Mouse (Mus musculus) right cerebral cortex, adult 18-20 months (tissue): ENCODE measurements around the gene Isoc2a.
"Not testable (repeated sequence)": the region's sequence is repeated elsewhere in the genome, so short reads cannot be mapped to it uniquely, and the experiment has no call there.

Experiments used
- DNase-seq: peaks from one replicate; pipeline ENCODE4 v3.0.0; 2022; ENCODE audit warnings: mixed read lengths

Gene Isoc2a

GRCm38 (mm10) chr7:4876753-4877221 lies at the start of gene Isoc2a:
Gene Isoc2a (plus strand): TSS chr7:4877153.
- peak; percentile 93 for DNase-seq

DNA sequence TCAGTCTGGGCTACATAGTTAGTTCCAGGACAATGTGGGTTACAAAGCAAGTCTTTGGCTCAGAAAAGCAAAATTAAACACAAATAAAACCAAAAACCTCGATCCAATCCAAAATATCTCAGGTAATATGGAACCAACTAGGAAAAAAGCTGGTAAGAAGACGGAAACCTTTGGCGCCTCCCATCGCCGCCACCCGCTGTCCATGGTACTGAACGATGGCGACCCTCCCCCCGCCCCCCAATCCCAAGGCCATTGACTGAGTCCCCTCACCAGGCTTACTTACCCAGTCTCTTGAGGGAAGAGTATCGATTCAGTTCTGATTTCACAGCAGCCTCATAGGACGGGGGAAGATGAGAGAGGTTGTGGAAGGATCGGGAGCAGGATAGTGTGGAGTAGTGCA lies 46.5 kb upstream of the Isoc2a start:
- no peak for DNase-seq

- no peak for DNase-seq
These were observed 41.2 kb upstream of the Isoc2a start for GRCm38 (mm10) chr7:4835631-4836327.

DNA sequence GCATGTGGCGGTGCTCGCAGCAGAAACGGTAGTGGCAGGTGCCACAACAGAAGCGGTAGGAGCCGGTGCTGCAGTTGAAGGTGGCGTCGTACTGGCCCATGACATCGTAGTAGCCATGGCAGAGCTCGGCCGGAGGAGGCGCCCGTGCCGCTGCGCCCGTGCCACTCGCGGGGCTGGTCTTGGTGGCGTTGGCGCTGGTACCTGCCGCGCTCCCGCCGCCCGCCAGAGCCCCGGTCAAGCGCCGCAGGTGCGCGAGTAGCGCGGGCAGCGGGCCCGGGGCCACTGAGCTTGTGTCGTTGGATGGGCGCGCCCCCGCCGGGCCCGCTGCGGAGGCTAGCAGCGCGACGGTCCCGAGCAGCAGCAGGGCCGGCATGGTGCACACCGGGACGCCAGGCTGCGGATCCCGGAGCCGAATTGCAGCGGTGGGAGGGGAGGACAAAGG lies 40.6 kb upstream of the Isoc2a start:
- peak; percentile 51 for DNase-seq

GRCm38 (mm10) chr7:4837639-4838038 lies 39.3 kb upstream of the Isoc2a start:
- DNase-seq, result no peak

GRCm38 (mm10) chr7:4842077-4842476 lies 34.9 kb upstream of the Isoc2a start:
- peak; percentile 52 for DNase-seq

DNA sequence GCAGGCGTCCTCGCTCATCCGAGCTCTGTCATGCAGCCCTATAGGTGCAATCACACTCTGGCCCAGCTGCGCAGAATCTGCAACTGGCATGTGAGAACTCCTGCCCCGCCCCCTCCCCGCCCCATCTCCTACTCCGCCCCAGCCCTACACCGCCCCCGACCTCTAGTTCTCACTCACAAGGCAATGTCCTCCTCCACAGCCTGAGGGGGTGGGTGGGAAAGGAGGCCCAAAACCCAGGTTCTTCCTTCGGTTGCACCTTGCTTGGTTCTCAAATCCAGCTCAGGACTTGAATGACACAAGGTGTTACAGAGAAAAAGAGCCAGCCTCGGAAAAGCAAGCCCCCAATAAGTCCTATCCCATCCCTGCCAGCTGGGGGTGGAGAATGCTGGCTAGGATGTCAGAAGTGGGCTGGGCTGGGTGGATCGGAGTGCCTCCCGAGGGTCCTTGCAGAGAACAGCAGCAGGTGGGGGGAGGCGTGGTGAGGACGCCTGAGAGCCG lies 34.3 kb upstream of the Isoc2a start:
- peak; percentile 57 for DNase-seq

DNA sequence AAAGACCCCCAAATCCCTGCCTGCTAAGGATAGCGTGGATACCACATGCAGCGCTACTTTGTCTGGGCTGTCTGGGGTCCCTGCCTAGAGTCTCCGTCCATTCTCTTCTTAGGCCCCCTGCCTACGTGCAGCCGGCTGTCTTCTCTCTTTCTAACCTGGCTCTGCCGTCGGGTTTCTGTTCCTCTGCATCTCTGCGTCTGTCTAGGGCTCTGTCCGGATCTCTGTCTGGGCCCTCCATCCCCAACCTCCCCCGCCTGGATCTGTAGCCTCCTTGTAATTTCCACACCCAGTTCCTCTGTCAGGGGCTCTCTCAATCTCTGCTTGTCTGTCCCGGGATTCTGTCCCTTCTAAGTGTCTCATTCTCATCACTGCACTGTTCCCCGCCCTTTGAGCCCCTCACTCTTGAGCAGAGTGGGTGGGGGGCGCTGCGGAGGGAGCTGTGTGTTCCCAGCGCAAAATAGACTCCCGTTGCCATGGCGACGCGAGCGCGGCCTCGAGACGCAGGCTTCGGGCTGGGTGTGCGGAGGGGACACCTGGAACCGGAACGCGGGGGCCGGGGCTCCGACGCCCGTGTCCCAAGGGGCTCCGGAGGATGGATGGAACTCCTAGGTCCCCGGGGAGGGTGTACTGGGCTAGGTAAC lies 33.2 kb upstream of the Isoc2a start:
- peak; percentile 88 for DNase-seq

DNA sequence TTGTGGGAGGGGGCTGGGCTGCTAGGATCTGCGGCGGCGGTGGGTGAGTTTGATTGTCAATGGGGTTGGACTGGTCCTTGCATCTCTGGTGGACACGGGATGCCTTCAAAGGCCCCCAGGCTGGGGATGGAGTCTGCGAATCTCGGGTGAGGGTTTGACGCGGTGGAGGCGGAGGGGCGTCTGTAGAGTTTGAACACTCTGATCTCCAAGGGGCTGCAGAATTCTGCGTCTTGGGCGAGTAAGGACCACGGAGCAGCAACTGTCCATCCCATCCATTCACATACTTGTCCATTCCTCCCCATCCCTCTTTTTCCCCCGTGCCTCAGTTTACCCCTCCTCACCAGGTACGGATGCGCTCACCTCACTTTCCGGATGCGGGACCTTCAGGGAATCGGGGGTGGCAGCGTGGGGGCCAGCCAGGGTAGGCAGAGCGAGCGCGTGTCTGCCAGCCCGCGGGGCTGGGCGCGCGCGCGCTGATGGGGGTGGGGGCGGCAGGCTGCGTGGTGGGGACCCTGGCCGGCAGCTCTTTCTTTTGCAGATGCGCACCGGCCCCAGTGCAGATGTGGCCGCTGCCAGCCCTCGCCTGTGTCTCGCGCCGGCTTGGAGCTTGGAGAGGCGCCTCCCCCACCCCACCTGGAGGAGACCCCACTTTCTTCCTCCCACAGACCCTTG lies 32.6 kb upstream of the Isoc2a start, which contains the start of gene Shisa7:
Gene Shisa7, minus strand, starts transcription at position 452 of the 672 bp plus-strand sequence.
- DNase-seq, result peak; percentile 50

GRCm38 (mm10) chr7:4844917-4845309 lies 32.0 kb upstream of the Isoc2a start:
- DNase-seq, result peak; percentile 95

DNA sequence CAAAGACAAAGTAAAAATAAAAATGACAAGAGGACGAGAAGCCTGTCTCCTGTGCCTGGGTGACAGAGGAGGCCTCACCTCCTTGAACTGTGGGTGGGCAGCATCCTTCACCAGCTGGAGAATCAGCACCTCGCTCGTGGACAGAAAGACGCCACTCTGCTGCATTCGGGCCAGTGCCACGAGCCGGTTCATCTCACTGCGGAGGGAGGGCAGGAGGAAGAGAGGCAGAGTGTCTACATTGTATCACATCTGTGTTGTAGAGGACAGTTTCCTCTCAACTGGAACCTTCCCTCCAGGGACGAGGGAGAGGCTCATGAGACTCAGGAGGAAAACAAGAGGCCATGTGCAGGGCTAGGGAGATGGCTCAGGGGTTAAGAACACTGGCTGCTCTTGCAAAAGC lies 27.6 kb upstream of the Isoc2a start:
- no peak for DNase-seq

GRCm38 (mm10) chr7:4850621-4851314 lies 26.2 kb upstream of the Isoc2a start:
- DNase-seq, result no peak

DNA sequence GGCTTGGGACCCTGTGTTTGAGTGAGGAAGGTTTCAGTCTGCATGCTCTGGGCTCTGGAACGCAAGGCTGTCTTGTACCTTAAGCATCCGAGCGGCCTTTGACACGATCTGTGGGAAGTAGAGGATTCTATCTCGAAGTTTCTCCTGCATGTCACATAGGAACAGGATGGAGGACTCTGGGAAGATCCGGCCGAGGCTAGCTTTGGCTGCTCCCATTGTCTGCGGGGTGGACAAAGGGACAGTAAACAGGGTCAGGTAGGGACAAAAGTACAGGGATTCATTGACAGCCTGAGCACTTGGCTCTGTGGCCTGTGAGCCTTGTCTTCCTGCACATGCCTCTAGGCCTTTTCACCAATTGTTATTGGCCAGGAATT lies 25.7 kb upstream of the Isoc2a start:
- DNase-seq, result no peak

DNA sequence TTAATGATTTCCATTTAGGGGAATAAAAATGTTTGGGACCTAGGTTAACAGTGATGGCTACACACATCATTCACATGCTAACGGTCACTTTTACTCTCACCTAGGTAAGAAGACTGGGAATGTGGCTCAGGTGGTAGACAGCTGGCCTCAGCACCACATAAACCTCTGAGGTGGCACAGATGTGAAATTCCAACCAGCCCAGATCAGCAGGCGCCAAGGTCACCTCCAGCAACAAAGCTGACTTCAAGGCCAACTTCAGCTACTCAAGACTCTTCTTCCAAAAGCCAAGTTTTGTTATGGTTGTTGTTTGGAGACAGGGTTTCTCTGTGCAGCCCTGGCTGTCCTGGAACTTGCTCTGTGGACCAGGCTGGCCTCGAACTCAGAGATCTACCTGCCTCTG lies 23.3 kb upstream of the Isoc2a start:
- DNase-seq, result no peak

DNA sequence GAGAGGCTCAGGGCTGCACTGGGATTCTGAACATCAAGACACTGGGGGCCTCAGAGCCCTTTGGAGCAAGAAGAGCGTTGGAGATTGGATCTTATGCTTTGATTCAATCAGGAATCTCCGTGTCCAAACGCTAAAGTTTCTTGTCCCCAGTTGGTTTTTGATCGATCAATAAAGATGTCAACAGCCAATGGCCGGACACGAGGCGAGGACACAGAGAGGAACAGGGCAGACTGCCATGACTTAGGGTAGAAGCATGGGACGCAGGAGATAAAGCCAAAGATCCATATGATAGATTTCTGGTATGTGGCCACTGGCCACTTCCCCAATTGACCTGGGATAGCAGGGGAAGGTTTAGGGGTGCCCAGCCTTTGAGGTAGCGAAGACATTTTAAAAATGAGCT lies 20.4 kb upstream of the Isoc2a start:
- no peak for DNase-seq

DNA sequence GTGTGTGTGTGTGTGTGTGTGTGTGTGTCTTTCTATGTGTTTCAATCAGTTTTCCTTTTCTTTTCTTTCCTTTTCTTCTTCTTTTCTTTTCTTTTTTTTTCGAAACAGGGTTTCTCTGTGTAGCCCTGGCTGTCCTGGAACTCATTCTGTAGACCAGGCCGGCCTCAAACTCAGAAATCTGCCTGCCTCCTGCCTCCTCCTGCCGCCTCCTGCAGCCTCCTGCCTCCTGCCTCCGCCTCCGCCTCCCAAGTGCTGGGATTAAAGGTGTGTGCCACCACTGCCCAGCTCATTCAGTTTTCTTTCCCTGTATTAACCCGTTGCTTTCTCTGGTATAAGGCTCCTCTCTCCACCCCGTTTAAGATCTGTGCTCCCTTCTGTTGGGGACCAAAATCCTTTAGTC lies 19.6 kb upstream of the Isoc2a start:
- DNase-seq, result no peak

DNA sequence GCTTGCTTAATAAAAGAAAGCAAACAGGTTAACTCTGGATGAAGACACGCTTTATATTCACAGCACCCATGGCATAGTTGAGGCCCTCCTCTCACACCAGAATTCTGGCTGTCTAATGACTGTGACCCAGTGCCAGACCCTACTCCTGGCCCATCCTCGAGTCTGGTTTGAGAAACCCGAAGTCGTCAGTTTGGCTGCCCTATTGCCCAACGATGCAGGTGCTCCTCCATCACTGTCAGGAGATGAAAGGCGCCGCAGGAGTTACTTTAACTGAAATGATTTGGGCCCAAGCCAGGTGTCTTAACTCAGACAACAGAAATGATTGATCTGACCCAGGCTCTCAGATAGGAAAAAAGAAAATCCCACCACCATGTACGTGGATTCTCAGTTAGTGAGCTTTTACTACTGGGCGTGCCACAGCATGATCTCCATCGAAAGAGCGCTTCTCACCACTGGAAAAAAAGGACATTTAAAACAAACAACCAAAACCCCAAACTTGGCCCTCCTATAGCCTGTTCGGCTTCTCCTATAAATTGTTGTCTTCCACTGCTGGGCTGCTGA lies 17.5 kb upstream of the Isoc2a start:
- DNase-seq, result no peak

DNA sequence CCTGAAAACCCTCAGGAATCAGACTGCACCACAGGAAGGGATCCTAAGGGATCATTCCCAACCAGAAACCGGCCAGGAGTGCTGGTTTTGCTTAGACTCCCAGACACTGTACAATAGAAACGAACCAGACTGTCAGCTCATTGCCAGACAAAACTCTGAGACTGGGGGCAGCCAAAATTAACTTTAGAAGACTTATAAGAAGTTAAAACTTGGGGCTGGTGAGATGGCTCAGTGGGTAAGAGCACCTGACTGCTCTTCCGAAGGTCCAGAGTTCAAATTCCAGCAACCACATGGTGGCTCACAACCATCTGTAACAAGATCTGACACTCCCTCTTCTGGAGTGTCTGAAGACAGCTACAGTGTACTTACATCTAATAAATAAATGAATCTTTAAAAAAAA lies 16.0 kb upstream of the Isoc2a start:
- not testable (repeated sequence) for DNase-seq

DNA sequence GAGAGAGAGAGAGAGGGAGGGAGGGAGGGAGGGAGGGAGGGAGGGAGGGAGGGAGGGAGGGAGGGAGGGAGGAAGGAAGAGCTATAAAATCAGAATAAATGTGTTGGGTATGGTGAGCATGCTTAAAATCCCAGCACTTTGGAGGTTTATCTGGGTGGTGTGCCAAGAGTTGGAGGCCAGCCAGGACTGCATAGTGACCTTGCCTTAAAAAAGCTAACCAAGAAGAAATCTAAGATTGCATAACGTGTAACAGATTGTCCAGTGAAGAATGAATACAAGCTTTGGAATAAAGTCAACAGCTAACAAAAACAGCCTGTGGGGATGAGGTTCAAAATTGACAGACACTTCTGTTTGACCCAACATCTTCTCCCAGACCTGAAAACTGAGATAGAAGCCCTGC lies 13.9 kb upstream of the Isoc2a start:
- no peak for DNase-seq

DNA sequence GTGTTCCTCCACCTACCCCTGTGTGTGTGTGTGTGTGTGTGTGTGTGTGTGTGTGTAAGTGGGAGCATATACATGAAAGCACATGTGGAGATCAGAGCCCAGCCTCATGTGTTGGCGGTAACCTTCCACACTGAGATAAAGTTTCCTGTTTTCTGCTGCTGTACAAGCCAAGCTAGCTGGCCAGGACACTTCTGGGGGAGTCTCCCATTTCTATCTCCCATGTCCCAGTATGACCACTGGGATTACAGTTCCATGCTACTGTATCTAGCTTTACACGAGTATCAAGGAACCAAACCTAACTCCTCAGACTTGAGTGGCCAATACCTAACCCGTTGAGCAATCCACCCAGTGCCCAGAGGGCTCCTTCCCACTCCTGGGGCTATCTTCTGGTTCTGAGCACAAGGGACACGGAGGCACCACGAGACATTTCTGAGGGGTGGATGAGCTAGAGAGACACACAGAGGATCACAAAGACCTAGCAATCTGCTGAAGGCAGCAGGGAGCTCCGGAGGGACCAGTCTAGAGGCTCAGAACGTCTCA lies 13.3 kb upstream of the Isoc2a start:
- DNase-seq, result no peak

DNA sequence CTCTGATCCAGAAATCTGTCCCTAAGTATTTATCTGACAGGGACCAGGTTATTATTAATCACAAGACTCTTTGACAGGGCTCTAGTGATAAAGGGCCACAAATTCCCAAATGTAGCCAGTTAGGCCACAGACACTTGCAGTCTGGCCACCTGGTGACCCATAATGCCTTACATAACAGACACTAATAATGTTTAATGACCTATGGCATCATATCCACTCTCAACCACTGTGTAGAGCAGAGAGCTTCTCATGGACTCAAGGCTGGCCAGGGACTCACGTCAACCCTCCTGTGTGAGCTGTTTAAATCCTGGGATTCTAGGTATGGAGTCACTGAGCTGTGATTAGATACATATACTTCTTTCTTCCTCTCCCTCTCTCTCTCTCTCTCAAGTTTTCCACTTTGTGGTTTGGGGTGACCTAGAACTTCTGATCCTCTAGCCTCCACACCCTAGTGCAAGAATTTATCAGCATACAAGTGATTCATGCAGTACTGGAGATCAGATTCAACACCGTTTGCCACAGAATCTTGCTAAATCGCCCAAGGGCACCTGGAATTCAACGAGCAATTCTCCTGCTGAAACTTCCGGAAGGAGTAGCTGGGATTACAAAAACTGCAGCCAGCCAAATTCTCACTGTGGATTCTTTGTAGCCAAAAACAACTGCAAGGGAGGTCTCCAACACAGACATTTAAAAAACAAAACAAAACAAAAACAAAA lies 12.7 kb upstream of the Isoc2a start:
- no peak for DNase-seq

- no peak for DNase-seq
These were observed 11.9 kb upstream of the Isoc2a start for GRCm38 (mm10) chr7:4865090-4865489.
